Mouse (Mus musculus): ENCODE data around the gene Kat7.

DNA sequence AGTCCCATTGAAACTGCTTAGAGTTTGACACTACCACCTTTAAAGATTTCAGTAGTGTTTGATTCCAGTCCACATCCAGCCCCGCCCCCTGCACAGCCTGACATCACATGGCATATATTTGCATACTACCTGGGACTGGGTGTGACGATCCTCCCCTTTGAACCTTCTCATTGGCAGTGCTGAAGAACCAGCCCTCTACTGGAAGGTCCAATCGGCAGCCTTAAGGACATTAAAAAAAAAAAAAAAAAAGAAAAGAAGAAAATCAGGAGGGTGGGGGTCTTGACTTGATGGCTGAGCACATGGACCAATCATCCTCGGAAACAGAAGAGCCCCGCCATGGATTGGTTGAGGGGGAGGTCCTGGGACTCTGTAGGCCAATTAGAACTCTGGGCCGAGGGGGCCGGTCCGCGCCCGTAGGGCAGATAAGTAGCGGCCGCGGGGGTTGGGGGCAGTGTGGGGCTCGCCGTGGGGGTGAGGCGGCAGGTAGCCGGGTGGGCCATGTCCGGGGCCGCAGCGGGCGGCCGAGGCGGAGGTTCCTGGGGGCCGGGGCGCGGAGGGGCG, 26.6 kb upstream of the Kat7 start, which contains the start of gene Fam117a:
- TF ChIP-seq CTCF (IDR thresholded peaks at IDR 0.05; ENCODE audit: low read depth) (peak; percentile 21; the same call in 1 of the 2 replicates), EP300 (optimal IDR thresholded peaks at IDR 0.05) (no peak)

Data from stomach, postnatal 0 days (tissue).